ENCODE assay signal across 8 mouse cellular contexts in genomic region chr8:85432168-85433016, GRCm38 (mm10). TPM values are rescaled to one million over a fixed set of nuclear protein-coding genes. Genes with fewer than 3 reads are reported as not detected.
DNase-seq lines count a peak whose midpoint lies in the region; ATAC-seq and TF ChIP-seq lines count a peak whose summit lies in the region.

Gene 4921524J17Rik, minus strand, starts transcription at chr8:85432833.

- TF ChIP-seq CTCF in CH12.LX (conservative IDR thresholded peaks at IDR 0.05 in 1 of 2, IDR thresholded peaks at IDR 0.05 in 1 of 2; ENCODE audit: low read depth in 2 of 2, low read length in 2 of 2): no peak
- peak; percentile 17; the same call in 1 of the 2 replicates for TF ChIP-seq CTCF in liver, postnatal 0 days (IDR thresholded peaks at IDR 0.05; ENCODE audit: low read depth)

- no peak for TF ChIP-seq RAD21 in CH12.LX (IDR thresholded peaks at IDR 0.05; ENCODE audit: low read depth, low read length)

- intact Hi-C loops in heart, postnatal 10 days (cut with DNase I): no loop called here

- peaks cover 35% of the 10 kb centered on the region for H3K79me2 ChIP-seq in CH12.LX (replicated peaks; ENCODE audit: control insufficient read depth, extremely low read depth, insufficient read depth, poor library complexity, severe bottlenecking)

- dilution Hi-C loops in CH12.LX (cut with MboI; ENCODE audit: extremely low pct_ligation_motif_present, extremely low pct_unique_long_range_greater_than_20kb, low sequenced_read_pairs): no loop called here

- H3K27ac ChIP-seq in CH12.LX (ENCODE audit: insufficient read depth, low read depth): peak within 1 kb of the TSS; percentile 91
- H3K27ac ChIP-seq in forebrain, embryonic 12.5 days: peak within 1 kb of the TSS; percentile 95
- H3K27ac ChIP-seq in liver, postnatal 0 days (ENCODE audit: low read depth): peak within 1 kb of the TSS; percentile 93
- H3K27ac ChIP-seq in neural tube, embryonic 14.5 days (ENCODE audit: low read depth, low read length): peak within 1 kb of the TSS; percentile 89

- H3K9me3 ChIP-seq in CH12.LX (replicated peaks; ENCODE audit: low read length): no peaks in the 10 kb centered on the region
- no peaks in the 10 kb centered on the region for H3K9me3 ChIP-seq in forebrain, embryonic 12.5 days
- H3K9me3 ChIP-seq in liver, postnatal 0 days (ENCODE audit: low read length): no peaks in the 10 kb centered on the region
- no peaks in the 10 kb centered on the region for H3K9me3 ChIP-seq in neural tube, embryonic 14.5 days (ENCODE audit: control insufficient read depth, low read length)

- in situ Hi-C loops in CH12.LX (cut with MboI; ENCODE audit: low pct_ligation_motif_present, low pct_unique_long_range_greater_than_20kb, low sequenced_read_pairs): no loop called here

- H3K9ac ChIP-seq in CH12.LX (ENCODE audit: insufficient read depth, low read depth): peak within 1 kb of the TSS; percentile 38
- H3K9ac ChIP-seq in forebrain, embryonic 12.5 days: peak within 1 kb of the TSS; percentile 90
- H3K9ac ChIP-seq in liver, postnatal 0 days (replicated peaks): peak within 1 kb of the TSS; percentile 90
- peak within 1 kb of the TSS; percentile 76 for H3K9ac ChIP-seq in neural tube, embryonic 14.5 days (replicated peaks; ENCODE audit: low read depth, low read length)

- peaks cover 0 to 27% of the 10 kb centered on the region in 2 experiments; a peak in 2 of 4 replicates for H3K4me1 ChIP-seq in CH12.LX (ENCODE audit: control insufficient read depth in 1 of 2, insufficient read depth in 2 of 2)
- peaks cover 26% of the 10 kb centered on the region for H3K4me1 ChIP-seq in forebrain, embryonic 12.5 days
- H3K4me1 ChIP-seq in liver, postnatal 0 days (ENCODE audit: insufficient read depth): peaks cover 31% of the 10 kb centered on the region
- H3K4me1 ChIP-seq in neural tube, embryonic 14.5 days (ENCODE audit: control insufficient read depth, insufficient read depth, low read length): peaks cover 17% of the 10 kb centered on the region

- H3K27me3 ChIP-seq in CH12.LX (replicated peaks): no peaks in the 10 kb centered on the region
- H3K27me3 ChIP-seq in forebrain, embryonic 12.5 days: no peaks in the 10 kb centered on the region
- no peaks in the 10 kb centered on the region for H3K27me3 ChIP-seq in liver, postnatal 0 days (ENCODE audit: insufficient read depth, low read length)
- H3K27me3 ChIP-seq in neural tube, embryonic 14.5 days (ENCODE audit: control insufficient read depth, insufficient read depth, low read length): no peaks in the 10 kb centered on the region

- under 1% methylated on average over 80 of the region's 85 CpGs for WGBS in forebrain, embryonic 12.5 days
- under 1% methylated on average over 82 of the region's 85 CpGs for WGBS in large intestine, adult 2 months
- WGBS in liver, postnatal 0 days (ENCODE audit: insufficient replicate concordance): under 1% methylated on average over 76 of the region's 85 CpGs
- under 1% methylated on average over 67 of the region's 85 CpGs for WGBS in neural tube, embryonic 14.5 days

- peak; percentile 93 for TF ChIP-seq POLR2A in CH12.LX (IDR thresholded peaks at IDR 0.05; ENCODE audit: low read depth, low read length)

- H3K4me3 ChIP-seq in CH12.LX (replicated peaks in 1 of 3; ENCODE audit: low read depth in 2 of 3, low read length in 2 of 3, poor library complexity in 1 of 3): peak within 1 kb of the TSS; percentile 78 to 82 (median 80)
- peak within 1 kb of the TSS; percentile 81 for H3K4me3 ChIP-seq in forebrain, embryonic 12.5 days (replicated peaks)
- peak within 1 kb of the TSS; percentile 78 for H3K4me3 ChIP-seq in liver, postnatal 0 days (ENCODE audit: low read depth, low read length)
- peak within 1 kb of the TSS; percentile 83 for H3K4me3 ChIP-seq in neural tube, embryonic 14.5 days (ENCODE audit: low read depth, low read length)

- peak; percentile 99 for ATAC-seq in forebrain, embryonic 12.5 days (ENCODE audit: low FRiP score)
- peak; percentile 100 for ATAC-seq in liver, postnatal 0 days
- peak; percentile 99 for ATAC-seq in neural tube, embryonic 14.5 days (ENCODE audit: low read depth)

- DNase-seq in CH12.LX (ENCODE audit: extremely low read depth): peak; percentile 94
- peak; percentile 95 for DNase-seq in c-Kit-positive CD71-positive TER-119-negative erythroid progenitor cells, embryonic 14.5 days (ENCODE audit: low read depth)
- DNase-seq in heart, postnatal 10 days: peak; percentile 98
- DNase-seq in large intestine, adult 2 months (ENCODE audit: low read depth, low spot score): peak; percentile 83
- DNase-seq in liver, postnatal 0 days: peak; percentile 97
- peak; percentile 98 for DNase-seq in testis, postnatal 10 days (ENCODE audit: low spot score)

- H3K4me2 ChIP-seq in CH12.LX (ENCODE audit: insufficient read depth, low read depth, poor library complexity, severe bottlenecking): peak within 1 kb of the TSS; percentile 91
- H3K4me2 ChIP-seq in forebrain, embryonic 12.5 days: peak within 1 kb of the TSS; percentile 57
- H3K4me2 ChIP-seq in liver, postnatal 0 days (ENCODE audit: low read depth, low read length): peak within 1 kb of the TSS; percentile 83
- H3K4me2 ChIP-seq in neural tube, embryonic 14.5 days (ENCODE audit: low read depth, low read length): peak within 1 kb of the TSS; percentile 50

- H3K36me3 ChIP-seq in CH12.LX (replicated peaks in 1 of 2; ENCODE audit: control insufficient read depth in 1 of 2, insufficient read depth in 1 of 2, low read length in 1 of 2): no peaks in the 10 kb centered on the region
- H3K36me3 ChIP-seq in forebrain, embryonic 12.5 days (replicated peaks): no peaks in the 10 kb centered on the region
- H3K36me3 ChIP-seq in liver, postnatal 0 days (replicated peaks; ENCODE audit: insufficient read depth, low read length): no peaks in the 10 kb centered on the region
- no peaks in the 10 kb centered on the region for H3K36me3 ChIP-seq in neural tube, embryonic 14.5 days (ENCODE audit: control insufficient read depth, insufficient read depth, low read length)

- TF ChIP-seq EP300 in CH12.LX (IDR thresholded peaks at IDR 0.05; ENCODE audit: low read length): no peak
- no peak for TF ChIP-seq EP300 in liver, postnatal 0 days (IDR thresholded peaks at IDR 0.05; ENCODE audit: low read depth)

TF ChIP-seq in CH12.LX, 34 proteins besides CTCF, POLR2A, EP300 and RAD21 (continues in another document):
- TF ChIP-seq CHD2 (IDR thresholded peaks at IDR 0.05; ENCODE audit: low read length): no peak
- TF ChIP-seq E2F4 (IDR thresholded peaks at IDR 0.05; ENCODE audit: insufficient replicate concordance, low read depth, low read length): no peak
- TF ChIP-seq MAX (IDR thresholded peaks at IDR 0.05; ENCODE audit: low read length): peak; percentile 66; the same call in 1 of the 2 replicates
- peak; percentile 13; the same call in 1 of the 2 replicates for TF ChIP-seq IRF4 (IDR thresholded peaks at IDR 0.05; ENCODE audit: low read depth, low read length)
- peak; percentile 40; the same call in 1 of the 2 replicates for TF ChIP-seq MEF2A (IDR thresholded peaks at IDR 0.05; ENCODE audit: borderline replicate concordance, low read depth, low read length)
- peak; percentile 66; the same call in 1 of the 2 replicates for TF ChIP-seq UBTF (IDR thresholded peaks at IDR 0.05; ENCODE audit: low read depth, low read length)
- TF ChIP-seq ELF1 (IDR thresholded peaks at IDR 0.05; ENCODE audit: low read depth, low read length): peak; percentile 44; the same call in 1 of the 2 replicates
- TF ChIP-seq KAT2A (IDR thresholded peaks at IDR 0.05; ENCODE audit: insufficient replicate concordance, low read length): no peak
- no peak for TF ChIP-seq SMC3 (IDR thresholded peaks at IDR 0.05; ENCODE audit: low read depth, low read length)
- TF ChIP-seq GABPA (IDR thresholded peaks at IDR 0.05; ENCODE audit: insufficient replicate concordance, low read depth, low read length): no peak
- TF ChIP-seq MAFK (IDR thresholded peaks at IDR 0.05; ENCODE audit: insufficient replicate concordance, low read length): no peak
- no peak for TF ChIP-seq CHD1 (IDR thresholded peaks at IDR 0.05; ENCODE audit: low read depth, low read length)
- peak; percentile 97 for TF ChIP-seq NRF1 (IDR thresholded peaks at IDR 0.05; ENCODE audit: low read depth, low read length)
- peak; percentile 94 for TF ChIP-seq NELFE (IDR thresholded peaks at IDR 0.05; ENCODE audit: low read depth, low read length)
- TF ChIP-seq PAX5 (IDR thresholded peaks at IDR 0.05; ENCODE audit: low read length): no peak
- TF ChIP-seq JUND (conservative IDR thresholded peaks at IDR 0.05; ENCODE audit: low read depth, low read length): no peak
- TF ChIP-seq ZC3H11A (IDR thresholded peaks at IDR 0.05; ENCODE audit: low read depth, low read length): no peak
- no peak for TF ChIP-seq USF2 (conservative IDR thresholded peaks at IDR 0.05; ENCODE audit: low read depth, low read length)
- TF ChIP-seq HCFC1 (IDR thresholded peaks at IDR 0.05; ENCODE audit: low read depth, low read length): peak; percentile 20; the same call in 1 of the 2 replicates
- no peak for TF ChIP-seq ETS1 (conservative IDR thresholded peaks at IDR 0.05; ENCODE audit: low read depth, low read length)
- TF ChIP-seq MXI1 (IDR thresholded peaks at IDR 0.05; ENCODE audit: low read depth, low read length): peak; percentile 69
- peak; percentile 77 for TF ChIP-seq TCF12 (IDR thresholded peaks at IDR 0.05; ENCODE audit: low read depth, low read length)
- TF ChIP-seq MAZ (IDR thresholded peaks at IDR 0.05; ENCODE audit: low read depth, low read length): no peak
- TF ChIP-seq BHLHE40 (IDR thresholded peaks at IDR 0.05; ENCODE audit: low read depth, low read length): peak; percentile 49
- TF ChIP-seq TBP (conservative IDR thresholded peaks at IDR 0.05; ENCODE audit: low read depth, low read length): 0 out of 2 replicates have a peak, but pooled peaks have one; percentile 14
- no peak for TF ChIP-seq RCOR1 (conservative IDR thresholded peaks at IDR 0.05; ENCODE audit: low read depth, low read length)
- TF ChIP-seq ZKSCAN1 (IDR thresholded peaks at IDR 0.05; ENCODE audit: borderline replicate concordance, low read depth, low read length): no peak
- TF ChIP-seq MYC (IDR thresholded peaks at IDR 0.05; ENCODE audit: low read depth, low read length): peak; percentile 28; the same call in 1 of the 2 replicates
- TF ChIP-seq USF1 (IDR thresholded peaks at IDR 0.05; ENCODE audit: low read depth, low read length): no peak

RNA-seq across cellular contexts. Expression of gene 4921524J17Rik, which starts in this region (rescaled TPM):
- total RNA-seq in CH12.LX (2012; rRNA removed) (10.2 and 10.3 TPM in 2 replicates), CH12.LX (2014; rRNA removed) (25.1 and 25.2 TPM in 2 replicates)
- 28.8 and 36.5 TPM in 2 replicates for polyA plus RNA-seq in CH12.LX (2012; ENCODE audit: insufficient read length, low read depth)
- polyA plus RNA-seq in forebrain, embryonic 12.5 days (2016; fragmentation: Nextera tagmentation; extraction: Ambion mirVana): 46.1 and 48.1 TPM in 2 replicates
- 10 to 100 TPM; 17.9 to 21.6 TPM for total RNA-seq in heart, postnatal 10 days (2021)
- 2.4 and 2.6 TPM in 2 replicates for polyA plus RNA-seq in large intestine, adult 2 months (2012; rRNA removed)
- 16.5 and 17.7 TPM in 2 replicates for polyA plus RNA-seq in liver, postnatal 0 days (2015; fragmentation: Nextera tagmentation; extraction: Ambion mirVana)
- polyA plus RNA-seq in neural tube, embryonic 14.5 days (2014; fragmentation: Nextera tagmentation; extraction: Ambion mirVana): 35.9 and 42.7 TPM in 2 replicates

Comparison
In these comparisons a context has a peak if more than half of its experiments do, and no peak if none do; other contexts are left out.
1. Peak in every context shown above with its lines: DNase-seq, ATAC-seq, H3K4me3 ChIP-seq and H3K27ac ChIP-seq.
2. H3K9ac ChIP-seq: peak in every context shown above with its lines; median percentile 90 in forebrain, embryonic 12.5 days; 90 in liver, postnatal 0 days; 76 in neural tube, embryonic 14.5 days; 38 in CH12.LX.